Mouse (Mus musculus) stomach, embryonic 15.5 days (tissue): ENCODE data around the gene Prkd3. TPM values are rescaled to one million over a fixed set of nuclear protein-coding genes. Genes with fewer than 3 reads are reported as not detected.

Source experiments
- ATAC-seq: fragments of 200-750 bp; cut with Nextera tagmentation; 2 replicates; pipeline ENCODE4 v1.8.0; 2017; ENCODE audit warnings: low read depth, moderate number of reproducible peaks, moderate TSS enrichment; ENCODE audit not compliant: insufficient read depth, low FRiP score
- H3K27ac ChIP-seq: fragments of 300-500 bp; sonication (generic); 2 replicates; pipeline ENCODE4 v1.5.1; 2015; ENCODE audit warnings: mild to moderate bottlenecking, inconsistent platforms
- H3K27me3 ChIP-seq: fragments of 300-500 bp; sonication (generic); replicated peaks from 2 replicates; pipeline ENCODE4 v1.6.1; 2015; ENCODE audit warnings: inconsistent platforms
- H3K36me3 ChIP-seq: fragments of 300-500 bp; sonication (generic); 2 replicates; pipeline ENCODE4 v1.6.1; 2015; ENCODE audit warnings: inconsistent platforms
- H3K4me1 ChIP-seq: fragments of 300-500 bp; sonication (generic); 2 replicates; pipeline ENCODE4 v1.6.1; 2015; ENCODE audit warnings: inconsistent platforms
- H3K4me2 ChIP-seq: fragments of 300-500 bp; sonication (generic); 2 replicates; pipeline ENCODE4 v1.6.1; 2015; ENCODE audit warnings: mild to moderate bottlenecking, inconsistent platforms
- H3K4me3 ChIP-seq: fragments of 300-500 bp; sonication (generic); replicated peaks from 2 replicates; pipeline ENCODE4 v1.5.1; 2015; ENCODE audit warnings: inconsistent platforms
- H3K9ac ChIP-seq: fragments of 300-500 bp; sonication (generic); 2 replicates; pipeline ENCODE4 v1.6.1; 2015; ENCODE audit warnings: inconsistent platforms
- H3K9me3 ChIP-seq: fragments of 300-500 bp; sonication (generic); 2 replicates; pipeline ENCODE4 v1.6.1; 2016; ENCODE audit warnings: inconsistent platforms
- WGBS: fragments of 180-500 bp; shearing (Covaris S2); methylation state at CpG from one replicate; pipeline ENCODE4 v1.1.7; 2015; 5-methylcytosine and 5-hydroxymethylcytosine counted together
- polyA plus RNA-seq: library from polyadenylated mRNA; unstranded; fragments of >200 nt; fragmentation: Nextera tagmentation; extraction: Ambion mirVana; gene quantifications from 2 replicates; pipeline ENCODE4 v1.2.1, GENCODE M21; 2015

Prkd3 gene
- polyA plus RNA-seq, 1 experiment from 2014 or later, result 32.6 TPM

GRCm38 (mm10) chr17:78999189-78999588 is 21.4 kb downstream of the Prkd3 start:
- Histone ChIP-seq H3K9me3 (no peaks in the 10 kb centered on the region), H3K4me2 (no peak overlapping the region), H3K27ac (no peak overlapping the region), H3K4me1 (0 out of 2 replicates have a peak, but pooled peaks cover 4% of the 10 kb centered on the region), H3K27me3 (no peaks in the 10 kb centered on the region), H3K4me3 (no peak overlapping the region), H3K36me3 (no peaks in the 10 kb centered on the region), H3K9ac (no peak overlapping the region)
- WGBS, result 95% methylated on average over 3 of the region's 3 CpGs
- ATAC-seq, result no peak

GRCm38 (mm10) chr17:78998130-78998529 is 22.5 kb downstream of the Prkd3 start:
- Histone ChIP-seq H3K36me3 (no peaks in the 10 kb centered on the region), H3K9me3 (no peaks in the 10 kb centered on the region), H3K27me3 (no peaks in the 10 kb centered on the region), H3K4me1 (0 out of 2 replicates have a peak, but pooled peaks cover 4% of the 10 kb centered on the region), H3K4me3 (no peak overlapping the region), H3K9ac (no peak overlapping the region), H3K4me2 (no peak overlapping the region), H3K27ac (no peak overlapping the region)
- no peak for ATAC-seq
- 86% methylated on average over 2 of the region's 2 CpGs for WGBS

GRCm38 (mm10) chr17:78994931-78995820 is 25.4 kb downstream of the Prkd3 start:
- WGBS, result 51% methylated on average over 9 of the region's 9 CpGs

GRCm38 (mm10) chr17:78994382-78994781 is 26.2 kb downstream of the Prkd3 start:
- Histone ChIP-seq H3K9me3 (no peaks in the 10 kb centered on the region), H3K4me3 (no peak overlapping the region), H3K9ac (no peak overlapping the region), H3K36me3 (no peaks in the 10 kb centered on the region), H3K27me3 (no peaks in the 10 kb centered on the region), H3K4me1 (0 out of 2 replicates have a peak, but pooled peaks cover 4% of the 10 kb centered on the region), H3K4me2 (no peak overlapping the region), H3K27ac (no peak overlapping the region)
- 73% methylated on average over 8 of the region's 8 CpGs for WGBS
- no peak for ATAC-seq

More at GRCm38 (mm10) chr17:78994931-78995820, 25.4 kb downstream of the Prkd3 start:
- ATAC-seq, result no peak
- Histone ChIP-seq H3K27ac (no peak overlapping the region), H3K27me3 (no peaks in the 10 kb centered on the region), H3K4me3 (no peak overlapping the region), H3K9ac (no peak overlapping the region), H3K4me2 (no peak overlapping the region), H3K36me3 (no peaks in the 10 kb centered on the region), H3K4me1 (0 out of 2 replicates have a peak, but pooled peaks cover 4% of the 10 kb centered on the region), H3K9me3 (no peaks in the 10 kb centered on the region)

GRCm38 (mm10) chr17:78993670-78994069 is 26.9 kb downstream of the Prkd3 start:
- Histone ChIP-seq H3K9me3 (no peaks in the 10 kb centered on the region), H3K9ac (no peak overlapping the region), H3K4me2 (no peak overlapping the region), H3K27ac (no peak overlapping the region), H3K4me1 (0 out of 2 replicates have a peak, but pooled peaks cover 4% of the 10 kb centered on the region), H3K27me3 (no peaks in the 10 kb centered on the region), H3K4me3 (no peak overlapping the region), H3K36me3 (no peaks in the 10 kb centered on the region)
- 75% methylated on average over 2 of the region's 2 CpGs for WGBS
- no peak for ATAC-seq

- Histone ChIP-seq H3K27me3 (no peaks in the 10 kb centered on the region), H3K27ac (no peak overlapping the region), H3K4me1 (0 out of 2 replicates have a peak, but pooled peaks cover 4% of the 10 kb centered on the region), H3K9me3 (no peaks in the 10 kb centered on the region), H3K36me3 (no peaks in the 10 kb centered on the region), H3K4me3 (no peak overlapping the region), H3K4me2 (no peak overlapping the region), H3K9ac (no peak overlapping the region)
- ATAC-seq, result no peak
- 70% methylated on average over 9 of the region's 9 CpGs for WGBS
Observed at GRCm38 (mm10) chr17:78992303-78993027, 28.2 kb downstream of the Prkd3 start.

- no peak overlapping the region for H3K4me3 ChIP-seq
- 91% methylated on average over 2 of the region's 2 CpGs for WGBS
- H3K36me3 ChIP-seq, result no peaks in the 10 kb centered on the region
- H3K27ac ChIP-seq, result no peak overlapping the region
- 0 out of 2 replicates have a peak, but pooled peaks cover 4% of the 10 kb centered on the region for H3K4me1 ChIP-seq
- H3K9ac ChIP-seq, result no peak overlapping the region
- H3K27me3 ChIP-seq, result no peaks in the 10 kb centered on the region
- ATAC-seq, result no peak
- no peak overlapping the region for H3K4me2 ChIP-seq
- H3K9me3 ChIP-seq, result no peaks in the 10 kb centered on the region
Observed at GRCm38 (mm10) chr17:78991549-78991948, 29.1 kb downstream of the Prkd3 start.

GRCm38 (mm10) chr17:78989015-78989414 is 31.6 kb downstream of the Prkd3 start:
- ATAC-seq, result no peak
- WGBS, result 69% methylated on average over 8 of the region's 8 CpGs

GRCm38 (mm10) chr17:78983736-78984135 is 36.9 kb downstream of the Prkd3 start:
- H3K27me3 ChIP-seq, result no peaks in the 10 kb centered on the region
- H3K4me1 ChIP-seq, result no peaks in the 10 kb centered on the region
- no peak overlapping the region for H3K9ac ChIP-seq
- no peak overlapping the region for H3K4me2 ChIP-seq
- WGBS, result 89% methylated on average over 3 of the region's 3 CpGs
- no peak overlapping the region for H3K27ac ChIP-seq
- no peaks in the 10 kb centered on the region for H3K9me3 ChIP-seq
- no peak for ATAC-seq
- H3K4me3 ChIP-seq, result no peak overlapping the region
- H3K36me3 ChIP-seq, result 0 out of 2 replicates have a peak, but pooled peaks cover 3% of the 10 kb centered on the region

More at GRCm38 (mm10) chr17:78989015-78989414, 31.6 kb downstream of the Prkd3 start:
- H3K4me1 ChIP-seq, result no peaks in the 10 kb centered on the region
- H3K9me3 ChIP-seq, result no peaks in the 10 kb centered on the region
- no peaks in the 10 kb centered on the region for H3K36me3 ChIP-seq
- no peak overlapping the region for H3K4me3 ChIP-seq
- no peak overlapping the region for H3K4me2 ChIP-seq
- H3K27me3 ChIP-seq, result no peaks in the 10 kb centered on the region
- H3K9ac ChIP-seq, result no peak overlapping the region
- H3K27ac ChIP-seq, result no peak overlapping the region

GRCm38 (mm10) chr17:78983166-78983565 is 37.5 kb downstream of the Prkd3 start:
- H3K27ac ChIP-seq, result no peak overlapping the region
- no peaks in the 10 kb centered on the region for H3K4me1 ChIP-seq
- H3K9ac ChIP-seq, result no peak overlapping the region
- no peaks in the 10 kb centered on the region for H3K27me3 ChIP-seq
- no peak overlapping the region for H3K4me2 ChIP-seq
- H3K36me3 ChIP-seq, result 0 out of 2 replicates have a peak, but pooled peaks cover 3% of the 10 kb centered on the region
- H3K9me3 ChIP-seq, result no peaks in the 10 kb centered on the region
- no peak overlapping the region for H3K4me3 ChIP-seq
- no peak for ATAC-seq
- whole genome bisulfite sequencing, result 91% methylated on average over 8 of the region's 8 CpGs

- no peaks in the 10 kb centered on the region for H3K4me1 ChIP-seq
- no peak overlapping the region for H3K27ac ChIP-seq
- no peak overlapping the region for H3K4me2 ChIP-seq
- no peak overlapping the region for H3K9ac ChIP-seq
- no peak for ATAC-seq
- H3K9me3 ChIP-seq, result no peaks in the 10 kb centered on the region
- H3K27me3 ChIP-seq, result no peaks in the 10 kb centered on the region
- H3K36me3 ChIP-seq, result peaks cover 21% of the 10 kb centered on the region
- H3K4me3 ChIP-seq, result no peak overlapping the region
- WGBS, result 80% methylated on average over 3 of the region's 3 CpGs
Observed at GRCm38 (mm10) chr17:78968500-78968899, 52.1 kb downstream of the Prkd3 start.
